Mouse (Mus musculus) lung, postnatal 14 days (tissue): ENCODE data around the gene Vav3.

Source experiments
- DNase-seq: peaks from one replicate; pipeline ENCODE4 v3.0.0; 2021

Gene Vav3

GRCm38 (mm10) chr3:109340274-109341070 lies at the start of gene Vav3:
Gene Vav3 (plus strand): TSS chr3:109340653.
- peak; percentile 70 for DNase-seq

GRCm38 (mm10) chr3:109298857-109299256 lies 41.6 kb upstream of the Vav3 start:
- DNase-seq: no peak

GRCm38 (mm10) chr3:109299303-109300074 lies 41.0 kb upstream of the Vav3 start:
- no peak for DNase-seq

- DNase-seq: no peak
Measured at GRCm38 (mm10) chr3:109302059-109302458, 38.4 kb upstream of the Vav3 start.

GRCm38 (mm10) chr3:109307406-109307805 lies 33.0 kb upstream of the Vav3 start:
- no peak for DNase-seq

- no peak for DNase-seq
Measured at GRCm38 (mm10) chr3:109308468-109308867, 32.0 kb upstream of the Vav3 start.

GRCm38 (mm10) chr3:109309317-109310265 lies 30.9 kb upstream of the Vav3 start:
- DNase-seq: peak; percentile 12

- DNase-seq: no peak
Measured at GRCm38 (mm10) chr3:109311172-109311824, 29.2 kb upstream of the Vav3 start.

- DNase-seq: no peak
Measured at GRCm38 (mm10) chr3:109311875-109312274, 28.6 kb upstream of the Vav3 start.

GRCm38 (mm10) chr3:109313501-109313900 lies 27.0 kb upstream of the Vav3 start:
- no peak for DNase-seq

- no peak for DNase-seq
Measured at GRCm38 (mm10) chr3:109322225-109322624, 18.2 kb upstream of the Vav3 start.

GRCm38 (mm10) chr3:109323447-109324300 lies 16.8 kb upstream of the Vav3 start:
- no peak for DNase-seq

GRCm38 (mm10) chr3:109327128-109327527 lies 13.3 kb upstream of the Vav3 start:
- no peak for DNase-seq

GRCm38 (mm10) chr3:109332755-109333154 lies 7.7 kb upstream of the Vav3 start:
- no peak for DNase-seq

- no peak for DNase-seq
Measured at GRCm38 (mm10) chr3:109335470-109335869, 5.0 kb upstream of the Vav3 start.

GRCm38 (mm10) chr3:109339290-109339689 lies 1.2 kb upstream of the Vav3 start:
- no peak for DNase-seq

- peak; percentile 55 for DNase-seq
Measured at GRCm38 (mm10) chr3:109339941-109340273, 546 bp upstream of the Vav3 start.

GRCm38 (mm10) chr3:109341071-109341480 lies 623 bp downstream of the Vav3 start:
- DNase-seq: peak; percentile 3

- peak; percentile 64 for DNase-seq
Measured at GRCm38 (mm10) chr3:109341631-109342030, 1.2 kb downstream of the Vav3 start.

GRCm38 (mm10) chr3:109351956-109352684 lies 11.7 kb downstream of the Vav3 start:
- DNase-seq: no peak

GRCm38 (mm10) chr3:109352690-109353089 lies 12.2 kb downstream of the Vav3 start:
- DNase-seq: no peak
